Mouse (Mus musculus) small intestine, adult 2 months (tissue): ENCODE measurements around the gene Mchr1. TPM values are rescaled to one million over a fixed set of nuclear protein-coding genes. Genes with fewer than 3 reads are reported as not detected.

Source experiments
- H3K27ac ChIP-seq: fragments of 200-500 bp; 2 replicates; pipeline ENCODE4 v1.5.1; 2012; ENCODE audit warnings: low read depth, low read length, control low read depth, inconsistent platforms; ENCODE audit not compliant: insufficient read depth
- H3K27me3 ChIP-seq: fragments of 200-500 bp; 2 replicates; pipeline ENCODE4 v1.6.1; 2012; ENCODE audit warnings: mild to moderate bottlenecking, moderate library complexity, low read length, inconsistent platforms; ENCODE audit not compliant: control insufficient read depth, insufficient read depth
- H3K36me3 ChIP-seq: fragments of 200-500 bp; 2 replicates; pipeline ENCODE4 v1.6.1; 2012; ENCODE audit warnings: mild to moderate bottlenecking, low read length, control low read depth, inconsistent platforms; ENCODE audit not compliant: control insufficient read depth, insufficient read depth
- H3K4me1 ChIP-seq: fragments of 200-500 bp; 2 replicates; pipeline ENCODE4 v1.6.1; 2012; ENCODE audit warnings: low read length, inconsistent platforms, mixed read lengths; ENCODE audit not compliant: control insufficient read depth, insufficient read depth, insufficient read length
- H3K4me3 ChIP-seq: fragments of 200-500 bp; 2 replicates; pipeline ENCODE4 v1.5.1; 2012; ENCODE audit warnings: low read depth, mild to moderate bottlenecking, control low read depth, inconsistent platforms, low read length, moderate library complexity
- CTCF ChIP-seq: fragments of 200-500 bp; IDR thresholded peaks from 2 replicates; pipeline ENCODE4 v1.5.1; 2012; ENCODE audit warnings: low read depth, mild to moderate bottlenecking, control low read depth, inconsistent platforms, low read length, moderate library complexity, mixed read lengths; ENCODE audit not compliant: insufficient replicate concordance, insufficient read length; ENCODE audit errors: extremely low read depth
- POLR2A ChIP-seq: fragments of 200-500 bp; IDR thresholded peaks from 2 replicates; pipeline ENCODE4 v1.6.1; 2012; ENCODE audit warnings: low read depth, mild to moderate bottlenecking, control low read depth, inconsistent platforms, low read length, moderate library complexity
- WGBS: fragments of 180-500 bp; shearing (Covaris S2); methylation state at CpG from one replicate; pipeline ENCODE4 v1.1.7; 2018; 5-methylcytosine and 5-hydroxymethylcytosine counted together
- polyA plus RNA-seq: library from polyadenylated mRNA; depleted of rRNA; stranded (reverse); fragments of >200 nt; gene quantifications from 2 replicates; pipeline ENCODE4 v1.2.3, GENCODE M21; 2012

The Mchr1 gene
- polyA plus RNA-seq, 1 experiment: 0.71 TPM

- H3K4me3 ChIP-seq: no peak overlapping the region
- H3K27me3 ChIP-seq: no peaks in the 10 kb centered on the region
- H3K36me3 ChIP-seq: no peaks in the 10 kb centered on the region
- TF ChIP-seq CTCF: no peak
- TF ChIP-seq POLR2A: no peak
- no peak overlapping the region for H3K27ac ChIP-seq
- H3K4me1 ChIP-seq: no peaks in the 10 kb centered on the region; the same call in 1 of the 2 replicates
- 78% methylated on average over 6 of the region's 6 CpGs for WGBS
Measured at GRCm38 (mm10) chr15:81225732-81226131, 9.6 kb upstream of the Mchr1 start.

GRCm38 (mm10) chr15:81226796-81227195 lies 8.5 kb upstream of the Mchr1 start:
- no peaks in the 10 kb centered on the region for H3K27me3 ChIP-seq
- H3K4me1 ChIP-seq: no peaks in the 10 kb centered on the region; the same call in 1 of the 2 replicates
- TF ChIP-seq CTCF: no peak
- no peak for TF ChIP-seq POLR2A
- WGBS: 89% methylated on average over 4 of the region's 4 CpGs
- no peak overlapping the region for H3K4me3 ChIP-seq
- no peak overlapping the region for H3K27ac ChIP-seq
- no peaks in the 10 kb centered on the region for H3K36me3 ChIP-seq

- H3K27me3 ChIP-seq: no peaks in the 10 kb centered on the region
- no peaks in the 10 kb centered on the region for H3K36me3 ChIP-seq
- TF ChIP-seq CTCF: no peak
- TF ChIP-seq POLR2A: no peak
- WGBS: 96% methylated on average over 3 of the region's 3 CpGs
- no peaks in the 10 kb centered on the region; the same call in 1 of the 2 replicates for H3K4me1 ChIP-seq
- H3K27ac ChIP-seq: no peak overlapping the region
- no peak overlapping the region for H3K4me3 ChIP-seq
Measured at GRCm38 (mm10) chr15:81227275-81227674, 8.0 kb upstream of the Mchr1 start.

- 94% methylated on average over 3 of the region's 3 CpGs for WGBS
- Histone ChIP-seq H3K4me3 (no peak overlapping the region), H3K27ac (no peak overlapping the region), H3K27me3 (no peaks in the 10 kb centered on the region), H3K36me3 (no peaks in the 10 kb centered on the region), H3K4me1 (no peaks in the 10 kb centered on the region; the same call in 1 of the 2 replicates)
- TF ChIP-seq CTCF (no peak), POLR2A (no peak)
Measured at GRCm38 (mm10) chr15:81228258-81228657, 7.0 kb upstream of the Mchr1 start.

- Histone ChIP-seq H3K27ac (no peak overlapping the region), H3K27me3 (no peaks in the 10 kb centered on the region), H3K4me3 (no peak overlapping the region), H3K36me3 (no peaks in the 10 kb centered on the region), H3K4me1 (no peaks in the 10 kb centered on the region; the same call in 1 of the 2 replicates)
- TF ChIP-seq POLR2A: no peak
- no peak for TF ChIP-seq CTCF
- WGBS: 20% methylated on average over 3 of the region's 3 CpGs
Measured at GRCm38 (mm10) chr15:81229791-81230190, 5.5 kb upstream of the Mchr1 start.

GRCm38 (mm10) chr15:81231325-81231724 lies 4.0 kb upstream of the Mchr1 start:
- WGBS: 85% methylated on average over 7 of the region's 7 CpGs
- no peak overlapping the region for H3K27ac ChIP-seq
- H3K4me1 ChIP-seq: peaks cover 6% of the 10 kb centered on the region; the same call in 1 of the 2 replicates
- TF ChIP-seq CTCF (no peak), POLR2A (no peak)
- peaks cover 7% of the 10 kb centered on the region; the same call in 1 of the 2 replicates for H3K27me3 ChIP-seq
- H3K4me3 ChIP-seq: no peak overlapping the region
- H3K36me3 ChIP-seq: no peaks in the 10 kb centered on the region

- Histone ChIP-seq H3K36me3 (no peaks in the 10 kb centered on the region), H3K27ac (no peak overlapping the region), H3K4me1 (peaks cover 6% of the 10 kb centered on the region; the same call in 1 of the 2 replicates), H3K27me3 (peaks cover 8% of the 10 kb centered on the region; the same call in 1 of the 2 replicates), H3K4me3 (peak overlapping the region; percentile 53)
- TF ChIP-seq POLR2A: no peak
- TF ChIP-seq CTCF: no peak
- WGBS: 41% methylated on average over 8 of the region's 8 CpGs
Measured at GRCm38 (mm10) chr15:81236062-81236461, 763 bp downstream of the Mchr1 start.
